19 mouse cellular contexts compared by ENCODE assay signal in genomic region chr7:79732622-79733021, GRCm38 (mm10). TPM values are rescaled to one million over a fixed set of nuclear protein-coding genes. Genes with fewer than 3 reads are reported as not detected.
DNase-seq lines count a peak whose midpoint lies in the region; ATAC-seq and TF ChIP-seq lines count a peak whose summit lies in the region.
"Had no signal": no experiment of that assay in that cellular context is flagged by ENCODE, and none has a peak within 500 bp of the region (broad histone marks: within the 10 kb centered on the region; RNA-seq: fewer than 3 reads in every experiment).

TSS of gene Plin1 (minus strand) at chr7:79732903.

- no peak within 1 kb of the TSS for H3K4me2 ChIP-seq in hindbrain, postnatal 0 days (ENCODE audit: low read depth, low read length)
- H3K4me2 ChIP-seq: forebrain, embryonic 13.5 days; kidney, embryonic 15.5 days; midbrain, embryonic 15.5 days had no signal

- no peaks in the 10 kb centered on the region for H3K4me1 ChIP-seq in hindbrain, postnatal 0 days (ENCODE audit: insufficient read depth, low read length)
- H3K4me1 ChIP-seq: forebrain, embryonic 13.5 days; midbrain, embryonic 15.5 days had no signal

- no peak within 1 kb of the TSS for H3K9ac ChIP-seq in hindbrain, postnatal 0 days (replicated peaks; ENCODE audit: low read length)
- H3K9ac ChIP-seq: forebrain, embryonic 13.5 days; kidney, embryonic 15.5 days; midbrain, embryonic 15.5 days had no signal

- H3K36me3 ChIP-seq in hindbrain, postnatal 0 days (ENCODE audit: insufficient read depth, low read length): no peaks in the 10 kb centered on the region
- H3K36me3 ChIP-seq: midbrain, embryonic 15.5 days had no signal

- 84% methylated on average over 4 of the region's 4 CpGs for WGBS in large intestine, adult 2 months
- WGBS in hindbrain, postnatal 0 days: 69% methylated on average over 4 of the region's 4 CpGs

- no peaks in the 10 kb centered on the region for H3K27me3 ChIP-seq in hindbrain, postnatal 0 days (ENCODE audit: insufficient read depth, low read length)
- H3K27me3 ChIP-seq: forebrain, embryonic 13.5 days; midbrain, embryonic 15.5 days had no signal

- H3K9me3 ChIP-seq in hindbrain, postnatal 0 days (ENCODE audit: low read length): no peaks in the 10 kb centered on the region
- H3K9me3 ChIP-seq: forebrain, embryonic 13.5 days; heart, embryonic 10.5 days; kidney, embryonic 15.5 days; midbrain, embryonic 15.5 days had no signal

- DNase-seq in gastrocnemius, postnatal 4 days (ENCODE audit: low spot score in 2 of 2): no peak
- DNase-seq in gastrocnemius, postnatal 14 days: no peak
- DNase-seq in adrenal gland, postnatal 10 days: peak; percentile 77
- DNase-seq in large intestine, adult 2 months (ENCODE audit: low read depth, low spot score): no peak
- no peak for DNase-seq in kidney, adult 11 months
- DNase-seq in spleen, postnatal 4 days (ENCODE audit: low spot score in 2 of 2): no peak
- no peak for DNase-seq in hindbrain, postnatal 0 days (ENCODE audit: low spot score)
- DNase-seq: cerebellum, adult 9-11 months; embryo, embryonic 11 days; heart, postnatal 36 days; liver had no signal

- no peak for TF ChIP-seq CTCF in hindbrain, postnatal 0 days (IDR thresholded peaks at IDR 0.05; ENCODE audit: low read depth)

- intact Hi-C loops in gastrocnemius, postnatal 14 days (cut with DNase I; ENCODE audit: low total_unique reads): no loop called here

- peak; percentile 79 for ATAC-seq in megakaryocyte, adult 5-6 weeks (ENCODE audit: poor library complexity, severe bottlenecking)
- no peak for ATAC-seq in hindbrain, postnatal 0 days
- ATAC-seq: activated CD4-positive, CD25-positive, alpha-beta regulatory T cell, adult 4 months; forebrain, embryonic 13.5 days; midbrain, embryonic 15.5 days had no signal

- H3K27ac ChIP-seq in hindbrain, postnatal 0 days: no peak within 1 kb of the TSS
- H3K27ac ChIP-seq: forebrain, embryonic 13.5 days; heart, embryonic 10.5 days; kidney, embryonic 15.5 days; macrophage; midbrain, embryonic 15.5 days had no signal

- no peak within 1 kb of the TSS for H3K4me3 ChIP-seq in hindbrain, postnatal 0 days (ENCODE audit: low read length)
- H3K4me3 ChIP-seq: forebrain, embryonic 13.5 days; heart, embryonic 10.5 days; kidney, embryonic 15.5 days; midbrain, embryonic 15.5 days had no signal

RNA-seq across cellular contexts. Expression of gene Plin1, which starts in this region (rescaled TPM):
- 10 to 100 TPM; 26.6 to 62.1 TPM for total RNA-seq in gastrocnemius, postnatal 4 days (2021)
- total RNA-seq in gastrocnemius, postnatal 14 days (2021): 1 to 10 TPM in 1 of 2 experiments, under 1 TPM in 1; 0.49 to 4.4 TPM
- 100 to 1,000 TPM; 750 to 928 TPM for total RNA-seq in adrenal gland, postnatal 10 days (2021)
- 14.5 and 16.5 TPM in 2 replicates for polyA plus RNA-seq in large intestine, adult 2 months (2012; rRNA removed)
- not detected in 2 replicates for total RNA-seq in megakaryocyte, adult 5-6 weeks (2015)
- not detected in 2 replicates for total RNA-seq in megakaryocyte, adult 5-6 weeks (2017)
- 0.21 and 7.3 TPM in 2 replicates for total RNA-seq in hindbrain, postnatal 0 days (2014; rRNA removed)
- 0.33 and 0.44 TPM in 2 replicates for polyA plus RNA-seq in hindbrain, postnatal 0 days (2015; fragmentation: Nextera tagmentation; extraction: Ambion mirVana)
- total RNA-seq: left cerebral cortex, postnatal 10 days had no signal
- polyA plus RNA-seq: activated CD4-positive, CD25-positive, alpha-beta regulatory T cell, adult 4 months; heart, embryonic 10.5 days; macrophage had no signal

Comparison
In these comparisons a context has a peak if more than half of its experiments do, and no peak if none do; other contexts are left out.
1. RNA of gene Plin1 (total RNA-seq): 750 to 928 TPM in adrenal gland, postnatal 10 days; 26.6 to 62.1 TPM in gastrocnemius, postnatal 4 days, 0.49 to 4.4 TPM in gastrocnemius, postnatal 14 days, 0.21 to 7.3 TPM in hindbrain, postnatal 0 days and not detected in megakaryocyte, adult 5-6 weeks; every median in the first group is over 10 times any median in the second.
2. RNA of gene Plin1 (polyA plus RNA-seq): 14.5 to 16.5 TPM in large intestine, adult 2 months; 0.33 to 0.44 TPM in hindbrain, postnatal 0 days; every median in the first group is over 10 times any median in the second.
3. Peak in ATAC-seq in megakaryocyte, adult 5-6 weeks; RNA of the gene not detected or under 1 TPM.